Mouse (Mus musculus) ovary, postnatal 10 days (tissue): Measurements from ENCODE around the gene Eif4e3.

ENCODE experiments used
- DNase-seq: peaks from one replicate; pipeline ENCODE4 v3.0.0; 2022; ENCODE audit warnings: low spot score

Gene Eif4e3

GRCm38 (mm10) chr6:99666318-99667171 lies at the start of gene Eif4e3, which contains the start of gene Gm20696:
Eif4e3 (minus strand) TSS chr6:99666771.
Gm20696 (minus strand) TSS chr6:99666797.
- peak; percentile 26 for DNase-seq

- DNase-seq = no peak
Observed at GRCm38 (mm10) chr6:99715913-99716312, 49.3 kb upstream of the Eif4e3 start.

- no peak for DNase-seq
Observed at GRCm38 (mm10) chr6:99715191-99715590, 48.6 kb upstream of the Eif4e3 start.

- DNase-seq = no peak
Observed at GRCm38 (mm10) chr6:99713256-99713655, 46.7 kb upstream of the Eif4e3 start.

GRCm38 (mm10) chr6:99711576-99712101 lies 45.1 kb upstream of the Eif4e3 start:
- no peak for DNase-seq

GRCm38 (mm10) chr6:99700484-99700883 lies 33.9 kb upstream of the Eif4e3 start:
- DNase-seq = no peak

- no peak for DNase-seq
Observed at GRCm38 (mm10) chr6:99692916-99693841, 26.6 kb upstream of the Eif4e3 start.

GRCm38 (mm10) chr6:99692206-99692915 lies 25.8 kb upstream of the Eif4e3 start, which contains the start of gene Gpr27:
Gpr27 (plus strand) TSS chr6:99692679.
- DNase-seq = peak; percentile 15

- DNase-seq = no peak
Observed at GRCm38 (mm10) chr6:99691666-99692205, 25.2 kb upstream of the Eif4e3 start.

- no peak for DNase-seq
Observed at GRCm38 (mm10) chr6:99688513-99688912, 21.9 kb upstream of the Eif4e3 start.

- DNase-seq = no peak
Observed at GRCm38 (mm10) chr6:99684899-99685298, 18.3 kb upstream of the Eif4e3 start.

GRCm38 (mm10) chr6:99683974-99684373 lies 17.4 kb upstream of the Eif4e3 start:
- DNase-seq = no peak

- DNase-seq = no peak
Observed at GRCm38 (mm10) chr6:99678108-99678507, 11.5 kb upstream of the Eif4e3 start.

GRCm38 (mm10) chr6:99677325-99677724 lies 10.8 kb upstream of the Eif4e3 start:
- DNase-seq = no peak

GRCm38 (mm10) chr6:99674482-99674881 lies 7.9 kb upstream of the Eif4e3 start:
- no peak for DNase-seq

- no peak for DNase-seq
Observed at GRCm38 (mm10) chr6:99671768-99672167, 5.2 kb upstream of the Eif4e3 start.

GRCm38 (mm10) chr6:99670481-99671119 lies 4.0 kb upstream of the Eif4e3 start:
- no peak for DNase-seq

- no peak for DNase-seq
Observed at GRCm38 (mm10) chr6:99669481-99670325, 3.1 kb upstream of the Eif4e3 start.

- no peak for DNase-seq
Observed at GRCm38 (mm10) chr6:99667290-99667689, 719 bp upstream of the Eif4e3 start.
